Mouse (Mus musculus) urinary bladder, postnatal 14 days (tissue): ENCODE measurements around the gene Htatip2.

ENCODE experiments used
- DNase-seq: peaks from one replicate; pipeline ENCODE4 v3.0.0; 2021; ENCODE audit warnings: low spot score

Htatip2 gene

GRCm38 (mm10) chr7:49758934-49759571, at the start of gene Htatip2:
TSS of gene Htatip2 (plus strand) at chr7:49759115.
- DNase-seq = peak; percentile 58

- no peak for DNase-seq
Measured at GRCm38 (mm10) chr7:49709381-49710021, 49.4 kb upstream of the Htatip2 start.

DNA sequence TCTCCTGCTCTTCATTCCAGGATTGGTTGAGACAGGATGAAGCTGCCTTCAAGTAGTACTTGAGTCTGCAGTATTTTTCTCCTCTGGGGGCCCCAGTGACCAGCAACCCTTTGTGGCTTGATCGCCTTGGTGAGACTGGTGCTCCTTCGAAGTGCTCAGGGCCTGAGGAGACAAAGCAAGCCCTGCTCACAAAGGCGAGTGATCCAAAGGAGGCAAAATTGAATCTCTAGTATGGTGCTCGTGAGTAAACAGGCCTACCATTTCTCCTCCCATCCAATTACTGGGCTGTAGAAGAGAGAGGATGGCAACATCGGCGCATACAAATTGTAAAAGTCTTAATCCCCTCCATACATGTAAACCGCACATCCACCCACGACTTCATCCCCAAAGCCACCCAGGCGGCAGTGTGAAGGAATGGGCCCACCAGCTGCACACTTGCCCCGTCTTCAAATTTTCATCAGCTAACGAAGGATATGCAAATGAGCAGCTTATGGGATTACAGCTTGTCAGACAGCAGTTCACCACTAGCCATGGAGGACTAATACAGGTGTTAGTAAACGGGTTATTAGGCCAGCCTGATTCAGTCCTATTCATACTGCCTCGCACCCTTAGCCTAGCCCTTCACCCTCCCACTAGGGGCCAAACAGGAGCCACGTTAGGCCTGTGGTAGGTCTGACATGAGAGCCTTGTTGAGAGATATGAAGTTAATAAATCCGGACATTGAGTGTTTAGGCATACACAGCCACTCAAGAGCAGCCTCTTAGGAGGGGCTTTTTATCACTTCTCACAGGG, 40.8 kb upstream of the Htatip2 start:
- DNase-seq = no peak

GRCm38 (mm10) chr7:49734342-49734741, 24.6 kb upstream of the Htatip2 start:
- no peak for DNase-seq

- DNase-seq = no peak
Measured at GRCm38 (mm10) chr7:49739448-49739847, 19.5 kb upstream of the Htatip2 start.

- DNase-seq = no peak
Measured at GRCm38 (mm10) chr7:49741474-49741873, 17.4 kb upstream of the Htatip2 start.

DNA sequence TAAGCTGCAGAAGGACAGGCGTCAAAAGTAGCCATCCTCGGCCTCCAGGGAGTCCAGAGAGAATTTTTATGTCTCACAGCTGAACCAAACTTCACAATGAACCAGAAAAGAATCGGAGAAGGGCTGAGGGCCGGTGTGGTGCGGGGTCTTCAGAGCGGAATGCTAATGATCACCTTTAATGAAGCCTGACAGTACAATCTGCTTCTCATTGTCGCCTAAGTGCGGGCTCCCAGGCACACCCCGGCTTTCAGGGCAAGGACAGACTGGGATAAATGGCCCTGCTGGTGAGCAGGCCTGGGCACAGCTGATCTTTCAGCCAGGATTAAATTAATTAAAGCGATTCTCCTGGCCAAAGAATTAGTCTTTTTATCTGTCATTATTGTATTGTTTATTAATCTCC, 17.0 kb upstream of the Htatip2 start:
- DNase-seq = no peak

DNA sequence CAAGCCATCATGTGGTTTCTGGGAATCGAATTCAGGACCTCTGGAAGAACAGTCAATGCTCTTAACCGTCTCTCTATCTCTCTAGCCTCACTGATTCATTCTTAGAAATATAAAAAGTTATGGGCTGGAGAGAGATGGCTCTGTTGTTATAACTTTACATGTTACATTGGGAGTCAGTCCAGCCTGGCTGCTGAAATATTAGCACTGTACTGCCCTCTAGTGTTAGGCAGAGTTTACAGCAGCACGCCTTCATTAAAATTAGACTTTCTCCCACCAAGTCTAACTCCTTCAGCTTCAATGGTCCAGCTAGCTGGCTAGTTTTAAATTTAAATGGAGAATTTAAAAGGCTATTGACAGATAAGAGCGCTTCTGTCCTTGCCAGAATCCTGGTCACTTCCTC, 7.8 kb upstream of the Htatip2 start:
- peak; percentile 29 for DNase-seq

GRCm38 (mm10) chr7:49752730-49753506, 6.0 kb upstream of the Htatip2 start:
- DNase-seq = peak; percentile 46

DNA sequence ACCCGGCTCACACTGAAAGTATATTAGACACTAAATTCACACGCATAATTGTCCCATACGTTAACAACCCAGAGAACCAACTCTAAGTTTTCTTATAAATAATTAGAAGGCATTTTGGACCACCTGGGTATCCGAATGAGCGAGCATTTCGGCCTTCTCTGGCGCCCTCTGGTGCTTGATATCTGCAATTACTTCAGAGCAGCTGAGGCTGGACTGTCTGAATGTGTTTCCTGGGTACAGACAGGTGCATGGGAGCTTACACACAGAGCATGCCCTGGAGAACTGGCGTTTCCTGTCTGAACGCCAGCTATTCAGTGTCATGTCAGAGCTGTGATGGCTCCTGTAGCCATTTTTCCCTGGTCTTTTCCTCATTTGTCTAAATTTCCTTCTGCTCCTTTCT, 4.1 kb upstream of the Htatip2 start:
- DNase-seq = peak; percentile 63

GRCm38 (mm10) chr7:49762605-49763004, 3.7 kb downstream of the Htatip2 start:
- peak; percentile 59 for DNase-seq

GRCm38 (mm10) chr7:49764011-49764716, 5.2 kb downstream of the Htatip2 start:
- DNase-seq = peak; percentile 30

- DNase-seq = no peak
Measured at GRCm38 (mm10) chr7:49766166-49766565, 7.3 kb downstream of the Htatip2 start.

DNA sequence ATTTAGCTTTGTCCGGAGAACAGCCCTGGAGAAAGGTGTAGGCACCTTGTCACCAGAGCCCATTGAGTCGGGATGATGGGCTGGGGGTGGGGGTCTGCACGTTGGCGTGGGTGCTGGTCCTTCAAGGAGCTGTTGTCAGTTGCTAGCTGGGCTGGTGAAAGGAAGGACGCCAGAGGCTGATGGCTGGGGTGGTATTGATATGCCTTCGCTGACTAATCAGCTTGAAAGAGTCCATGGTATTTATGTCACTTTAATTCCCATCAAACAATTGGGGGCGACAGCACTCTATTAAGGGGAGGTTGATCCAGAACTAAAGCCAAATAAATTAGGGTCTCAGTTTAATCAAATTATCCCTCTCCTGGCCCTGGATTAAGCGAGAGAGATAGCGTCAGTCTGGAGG, 9.6 kb downstream of the Htatip2 start:
- no peak for DNase-seq

- no peak for DNase-seq
Measured at GRCm38 (mm10) chr7:49774396-49774795, 15.5 kb downstream of the Htatip2 start.

DNA sequence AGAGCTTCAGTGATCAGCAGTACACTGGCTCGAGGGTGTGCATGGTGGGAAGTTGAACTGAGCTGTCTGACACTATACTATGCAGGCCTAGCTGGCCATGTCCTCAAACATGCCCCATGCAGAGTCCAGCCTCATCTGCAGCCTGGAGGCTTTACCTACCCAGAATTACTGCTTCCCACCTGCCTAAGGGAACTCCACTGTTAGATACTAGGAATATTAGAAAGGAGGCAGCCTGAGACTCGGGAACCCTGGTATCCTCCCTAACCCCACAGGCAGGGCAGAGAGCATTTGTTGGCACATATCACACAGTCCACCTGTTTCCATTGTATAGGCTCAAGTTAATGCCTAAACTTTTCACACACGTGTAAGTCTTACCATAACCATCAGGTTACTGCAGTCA, 18.7 kb downstream of the Htatip2 start:
- DNase-seq = no peak

- peak; percentile 98 for DNase-seq
Measured at GRCm38 (mm10) chr7:49778114-49778901, 19.4 kb downstream of the Htatip2 start, which contains the start of gene Prmt3. TSS of gene Prmt3 (plus strand) at chr7:49778346.

GRCm38 (mm10) chr7:49778904-49779615, 20.1 kb downstream of the Htatip2 start:
- no peak for DNase-seq

- no peak for DNase-seq
Measured at GRCm38 (mm10) chr7:49783017-49783416, 24.1 kb downstream of the Htatip2 start.

DNA sequence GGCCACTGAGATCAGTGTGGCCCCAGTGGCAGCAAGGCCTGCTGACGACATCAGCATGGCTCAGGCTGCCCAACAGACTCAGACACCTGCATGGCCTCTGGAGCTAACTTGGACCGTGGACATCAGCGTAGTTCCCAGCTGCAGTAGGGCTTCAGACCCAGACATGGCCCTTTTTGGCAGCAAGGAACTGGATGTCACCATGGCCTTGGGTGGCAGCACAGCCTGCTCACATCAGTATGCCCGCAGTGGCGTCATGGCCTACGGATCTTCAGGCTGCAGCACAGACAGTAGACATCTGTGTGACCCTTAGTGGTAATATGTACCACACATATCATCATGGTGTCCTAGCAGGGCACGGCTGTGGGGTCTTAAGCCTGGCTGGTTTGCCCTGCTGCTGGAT, 26.2 kb downstream of the Htatip2 start:
- no peak for DNase-seq
